Mouse (Mus musculus) liver, embryonic 14.5 days (tissue): Measurements from ENCODE around the gene Trim80.

Source experiments
- CTCF ChIP-seq: IDR thresholded peaks from 2 replicates; pipeline ENCODE4 v1.5.1; 2016; ENCODE audit warnings: antibody characterized with exemption, low read depth, control low read depth
- EP300 ChIP-seq: IDR thresholded peaks from 2 replicates; pipeline ENCODE4 v1.6.1; 2016; ENCODE audit warnings: antibody characterized with exemption, low read depth

DNA sequence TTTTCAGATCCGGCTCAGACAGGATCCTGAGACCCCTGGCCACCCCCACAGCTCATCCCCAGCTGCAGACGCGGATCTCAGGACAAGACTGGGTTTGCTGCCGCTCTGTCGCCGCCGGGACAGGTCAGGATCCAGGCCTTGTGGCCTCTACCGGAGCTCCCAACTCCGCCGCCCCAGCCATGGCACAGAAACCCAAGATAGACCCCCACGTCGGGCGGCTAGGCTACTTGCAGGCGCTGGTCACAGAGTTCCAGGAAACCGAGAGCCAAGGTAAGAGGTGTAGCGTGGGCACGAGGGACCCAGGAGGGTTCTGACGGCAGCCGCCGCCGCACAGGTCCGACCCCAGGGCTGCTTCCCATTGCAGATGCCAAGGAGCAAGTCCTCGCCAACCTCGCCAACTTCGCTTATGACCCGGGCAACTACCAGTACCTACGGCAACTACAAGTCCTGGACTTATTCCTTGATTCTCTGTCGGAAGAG is 35.5 kb downstream of the Trim80 start:
- TF ChIP-seq CTCF (no peak), EP300 (no peak)
